Mouse (Mus musculus): Measurements from ENCODE around the gene Taf5l.
A peak's percentile ranks its signal among the peaks of the same experiment; 100 is the strongest.
"Not testable (repeated sequence)": the region's sequence is repeated elsewhere in the genome, so short reads cannot be mapped to it uniquely, and the experiment has no call there.

The Taf5l gene

GRCm38 (mm10) chr8:124021237-124022227 lies at the start of gene Taf5l, which contains the start of gene Urb2:
Gene Taf5l (minus strand): TSS chr8:124021397.
Gene Urb2 (plus strand): TSS chr8:124021508.
- peak; percentile 95 for DNase-seq

GRCm38 (mm10) chr8:124070363-124071324 lies 49.4 kb upstream of the Taf5l start:
- no peak for DNase-seq

- DNase-seq = no peak
Measured at GRCm38 (mm10) chr8:124067059-124067750, 46.0 kb upstream of the Taf5l start.

GRCm38 (mm10) chr8:124066325-124067058 lies 45.3 kb upstream of the Taf5l start:
- no peak for DNase-seq

- no peak for DNase-seq
Measured at GRCm38 (mm10) chr8:124056832-124057655, 35.8 kb upstream of the Taf5l start.

GRCm38 (mm10) chr8:124052568-124052967 lies 31.4 kb upstream of the Taf5l start:
- no peak for DNase-seq

GRCm38 (mm10) chr8:124052110-124052509 lies 30.9 kb upstream of the Taf5l start:
- DNase-seq = peak; percentile 38

- DNase-seq = no peak
Measured at GRCm38 (mm10) chr8:124045856-124046255, 24.7 kb upstream of the Taf5l start.

- no peak for DNase-seq
Measured at GRCm38 (mm10) chr8:124044931-124045330, 23.7 kb upstream of the Taf5l start.

GRCm38 (mm10) chr8:124044421-124044820 lies 23.2 kb upstream of the Taf5l start:
- DNase-seq = no peak

- DNase-seq = no peak
Measured at GRCm38 (mm10) chr8:124042201-124042600, 21.0 kb upstream of the Taf5l start.

GRCm38 (mm10) chr8:124039351-124039750 lies 18.2 kb upstream of the Taf5l start:
- DNase-seq = no peak

- no peak for DNase-seq
Measured at GRCm38 (mm10) chr8:124038121-124038520, 16.9 kb upstream of the Taf5l start.

- DNase-seq = no peak
Measured at GRCm38 (mm10) chr8:124033400-124033799, 12.2 kb upstream of the Taf5l start.

- no peak for DNase-seq
Measured at GRCm38 (mm10) chr8:124027831-124028230, 6.6 kb upstream of the Taf5l start.

- DNase-seq = not testable (repeated sequence)
Measured at GRCm38 (mm10) chr8:124026265-124026664, 5.1 kb upstream of the Taf5l start.

GRCm38 (mm10) chr8:124020439-124021236 lies 559 bp downstream of the Taf5l start:
- no peak for DNase-seq

- no peak for DNase-seq
Measured at GRCm38 (mm10) chr8:124019782-124020181, 1.4 kb downstream of the Taf5l start.

- no peak for DNase-seq
Measured at GRCm38 (mm10) chr8:124014751-124015150, 6.4 kb downstream of the Taf5l start.

- DNase-seq = not testable (repeated sequence)
Measured at GRCm38 (mm10) chr8:124014299-124014698, 6.9 kb downstream of the Taf5l start.
